Mouse (Mus musculus) A20 (cell line): ENCODE data around the gene Olfml3.

Source experiments
- DNase-seq: peaks from one replicate; pipeline ENCODE4 v3.0.0-alpha.2; 2011; ENCODE audit warnings: low read depth, low spot score

Gene Olfml3

DNA sequence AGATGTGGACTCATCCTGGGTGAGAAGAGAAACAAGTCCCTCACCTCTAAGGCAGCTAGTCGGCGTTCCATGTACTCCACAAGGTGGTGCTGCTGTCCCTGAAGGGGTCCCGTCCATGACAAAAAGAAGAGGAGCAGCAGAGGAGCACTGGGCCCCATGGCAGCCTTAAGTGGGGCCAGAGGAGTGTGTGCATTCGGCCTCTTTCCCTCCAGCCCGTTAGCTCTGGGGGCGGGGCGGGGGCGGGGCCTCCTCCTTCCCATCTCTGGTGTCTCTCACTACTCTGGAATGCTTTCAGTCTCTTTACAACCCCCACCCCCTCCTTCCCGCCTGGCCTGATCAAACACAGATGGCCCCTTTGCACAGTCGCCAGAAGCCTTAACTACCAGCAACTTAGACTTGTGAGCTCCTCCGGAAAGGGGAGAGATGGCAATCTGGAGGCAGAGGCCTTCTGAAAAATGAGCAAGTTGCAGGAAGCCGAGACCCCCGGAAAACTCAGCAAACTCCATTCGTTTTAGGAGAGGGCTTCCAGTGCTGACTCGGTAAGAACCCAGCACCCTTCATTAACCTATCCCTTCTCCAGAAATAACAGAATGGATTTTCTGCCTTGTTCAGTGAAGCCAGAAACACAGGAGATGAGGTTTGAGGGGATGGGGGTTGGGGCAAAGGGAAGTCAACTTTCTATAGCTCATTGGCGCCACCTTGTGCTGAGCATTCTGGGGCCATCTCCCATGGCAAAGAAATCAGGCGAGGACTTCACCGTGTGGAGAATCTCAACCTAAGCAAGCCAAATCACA lies at the start of gene Olfml3:
Olfml3 (minus strand) TSS at position 224 of the 794 bp plus-strand sequence.
- DNase-seq, result peak; percentile 79

DNA sequence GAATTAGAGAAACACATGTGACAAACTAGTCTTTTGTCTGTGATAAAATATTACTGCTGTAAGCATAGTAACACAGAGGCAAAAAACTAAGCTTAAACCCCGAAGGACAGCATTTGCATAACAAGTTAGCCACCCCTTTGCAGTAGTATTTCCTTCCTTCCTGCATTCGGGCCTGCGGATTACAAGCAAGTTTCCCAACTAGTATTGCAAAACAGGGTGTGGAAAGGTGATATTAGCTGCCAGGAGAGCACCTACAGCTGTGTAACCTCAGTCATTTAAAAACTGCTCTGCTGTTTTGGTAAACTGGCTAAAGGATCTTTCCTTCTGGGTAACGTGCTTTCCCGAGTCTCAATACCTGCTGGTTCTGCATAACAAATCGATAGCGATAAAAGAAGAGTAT lies 49.4 kb upstream of the Olfml3 start:
- DNase-seq, result no peak

DNA sequence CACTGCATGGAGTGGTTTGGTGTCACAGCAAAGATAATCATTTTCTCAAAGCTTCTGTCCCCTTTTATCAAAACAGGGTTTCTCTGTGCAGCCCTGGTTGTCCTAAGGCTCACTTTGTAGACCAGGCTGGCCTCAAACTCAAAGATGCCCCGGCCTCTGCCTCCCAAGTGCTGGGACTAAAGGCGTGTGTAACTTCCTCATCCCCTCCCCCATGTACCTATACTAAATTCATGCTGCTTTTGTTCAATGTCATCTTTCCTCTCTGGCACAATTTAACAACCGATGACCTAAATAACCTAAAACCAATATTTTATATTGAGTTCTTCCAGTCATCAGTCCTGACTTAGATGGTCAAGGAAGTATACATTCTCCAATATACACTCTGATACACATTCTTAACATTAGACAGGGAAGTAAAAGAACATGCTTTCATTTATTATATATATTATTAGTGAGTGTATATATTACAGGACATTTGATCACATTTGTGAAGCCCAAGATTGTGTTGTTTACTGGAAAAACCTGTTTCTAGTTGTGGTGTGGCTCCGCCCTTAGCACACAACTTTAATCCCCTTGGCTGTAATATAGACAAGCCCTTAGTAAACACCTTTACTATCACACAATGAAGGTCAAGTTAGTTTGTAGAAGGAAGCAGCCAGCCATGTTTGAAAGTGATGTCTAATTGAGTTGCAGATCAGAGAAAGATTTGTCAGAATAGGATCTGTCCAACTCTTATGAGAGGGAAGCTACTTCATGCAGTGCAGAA lies 45.2 kb upstream of the Olfml3 start:
- no peak for DNase-seq

DNA sequence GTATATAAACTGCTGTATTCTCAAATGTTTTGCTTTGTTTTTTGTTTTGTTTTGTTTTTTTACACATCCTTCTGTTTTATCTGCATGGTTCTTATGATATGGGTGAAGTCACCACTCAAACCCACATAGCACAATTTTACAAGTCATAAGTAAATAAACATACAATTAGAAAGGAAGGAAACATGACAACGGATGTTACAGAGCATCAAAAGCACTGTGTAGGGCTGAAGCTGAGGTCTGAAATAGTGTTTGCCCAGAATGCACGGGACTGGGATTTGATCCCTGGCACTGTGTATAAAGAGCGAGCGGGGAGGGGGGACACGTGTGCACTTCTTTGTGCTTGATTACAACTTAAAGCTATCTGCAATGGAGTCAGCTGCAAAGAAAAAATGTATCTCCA lies 43.0 kb upstream of the Olfml3 start:
- no peak for DNase-seq

DNA sequence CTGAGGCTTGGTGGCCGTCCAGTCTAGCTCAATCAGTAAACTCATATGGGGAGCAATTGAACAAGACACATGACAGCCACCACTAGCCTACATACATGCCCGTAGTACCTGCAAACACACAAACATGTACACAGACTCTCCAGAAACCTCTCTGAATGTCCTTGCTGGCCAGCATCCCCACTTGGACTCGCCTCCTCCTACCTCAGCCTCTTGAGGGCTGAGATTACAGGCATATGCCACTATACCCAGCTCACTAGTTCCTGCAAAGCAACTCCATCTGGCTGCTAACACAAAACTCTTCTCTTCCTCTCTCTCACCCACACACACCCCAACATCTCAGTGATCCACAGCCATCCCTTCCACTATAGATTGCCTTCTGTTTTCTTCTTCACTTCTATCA lies 42.5 kb upstream of the Olfml3 start:
- no peak for DNase-seq

DNA sequence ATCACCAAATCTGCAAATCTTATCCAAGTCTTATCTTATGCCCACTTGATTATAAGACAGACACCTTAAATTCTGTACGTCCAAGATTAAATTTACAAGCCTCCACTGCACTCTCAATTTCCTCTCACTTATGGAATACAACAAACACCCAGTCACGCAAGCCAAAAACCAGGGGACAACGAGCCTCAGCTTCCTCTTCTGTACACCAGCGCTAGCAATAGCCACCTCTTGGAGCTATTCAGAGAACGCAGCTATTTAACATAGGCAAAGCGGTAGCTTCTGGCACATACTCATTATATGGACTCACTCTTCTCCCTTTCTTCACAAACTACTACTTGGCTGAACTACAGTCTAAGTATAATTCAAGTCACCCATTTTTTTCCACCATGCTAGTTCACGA lies 41.4 kb upstream of the Olfml3 start:
- DNase-seq, result no peak

DNA sequence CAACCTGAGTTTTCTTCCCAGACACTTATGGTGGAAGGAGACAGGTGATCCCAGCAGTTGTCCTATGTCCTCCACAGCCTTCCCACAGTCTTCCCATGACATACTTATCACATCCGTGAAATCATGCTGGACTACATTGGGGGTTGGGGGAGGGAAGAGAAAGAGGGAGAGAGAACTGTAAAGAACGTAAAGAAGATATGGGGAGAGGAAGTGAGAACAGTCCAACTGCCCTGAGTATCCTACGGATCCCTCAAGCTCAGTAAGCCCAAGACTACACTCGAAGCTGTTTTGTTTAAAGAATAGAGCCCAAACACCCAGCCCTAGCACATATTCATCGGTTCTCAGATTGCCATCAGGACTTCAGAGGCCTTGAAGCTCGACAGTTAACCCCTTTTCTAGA lies 40.9 kb upstream of the Olfml3 start:
- no peak for DNase-seq

DNA sequence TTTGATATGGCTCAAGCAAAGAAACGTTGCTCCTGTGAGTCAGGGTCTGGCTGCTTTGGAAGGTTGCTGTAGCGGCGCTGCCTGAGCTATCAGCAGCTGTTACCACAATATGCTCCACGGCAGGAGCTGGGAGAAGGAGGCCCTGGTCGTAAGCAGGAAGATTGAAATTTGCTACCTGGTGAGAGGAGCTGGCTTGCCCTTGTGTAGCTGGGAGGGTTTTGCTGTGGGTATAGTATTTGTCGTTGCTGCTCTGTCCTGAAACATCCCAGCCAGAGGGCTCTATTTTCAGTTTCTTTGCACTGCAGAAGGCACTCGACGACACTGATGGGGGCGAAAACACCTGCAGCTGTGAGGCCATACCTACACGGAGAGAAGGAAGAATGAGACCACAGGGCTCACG lies 40.1 kb upstream of the Olfml3 start:
- no peak for DNase-seq

DNA sequence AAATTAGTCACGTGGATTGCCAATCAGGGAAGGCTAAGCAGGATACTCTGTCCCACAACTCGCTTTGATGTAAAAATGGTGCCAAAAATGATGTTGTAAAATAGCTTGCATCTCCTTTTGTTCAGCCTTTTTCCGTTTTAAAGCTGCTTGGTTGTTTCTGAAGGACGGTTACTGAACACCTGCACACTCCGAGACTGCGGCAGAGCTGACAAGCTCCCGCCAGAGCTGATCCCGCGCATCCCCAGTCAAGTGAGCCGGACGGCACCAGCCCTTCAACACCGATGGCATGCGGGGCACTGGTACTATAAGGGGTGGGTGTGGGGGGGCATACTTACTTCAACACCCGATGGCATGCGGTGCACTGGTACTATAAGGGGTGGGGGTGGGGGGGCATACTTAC lies 36.2 kb upstream of the Olfml3 start:
- DNase-seq, result peak; percentile 67

DNA sequence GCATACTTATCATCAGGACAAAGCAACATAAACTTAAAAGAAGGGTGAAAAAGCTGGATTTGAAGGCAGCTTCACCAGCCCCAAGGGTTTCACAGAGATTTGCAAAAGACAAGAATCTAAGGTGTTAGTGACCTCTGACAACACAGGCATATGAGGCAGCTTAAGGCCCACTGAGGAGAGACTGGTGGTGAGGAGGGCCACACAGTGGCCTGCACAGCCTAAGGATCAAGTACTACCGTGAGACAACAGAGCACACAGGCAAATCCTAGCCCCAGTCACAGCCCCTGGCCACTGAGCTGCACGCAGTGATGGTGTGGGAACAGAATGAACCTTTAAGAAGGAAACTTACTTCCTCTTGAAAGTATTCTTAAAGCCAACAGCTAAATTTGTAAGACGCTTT lies 35.7 kb upstream of the Olfml3 start:
- DNase-seq, result peak; percentile 57

DNA sequence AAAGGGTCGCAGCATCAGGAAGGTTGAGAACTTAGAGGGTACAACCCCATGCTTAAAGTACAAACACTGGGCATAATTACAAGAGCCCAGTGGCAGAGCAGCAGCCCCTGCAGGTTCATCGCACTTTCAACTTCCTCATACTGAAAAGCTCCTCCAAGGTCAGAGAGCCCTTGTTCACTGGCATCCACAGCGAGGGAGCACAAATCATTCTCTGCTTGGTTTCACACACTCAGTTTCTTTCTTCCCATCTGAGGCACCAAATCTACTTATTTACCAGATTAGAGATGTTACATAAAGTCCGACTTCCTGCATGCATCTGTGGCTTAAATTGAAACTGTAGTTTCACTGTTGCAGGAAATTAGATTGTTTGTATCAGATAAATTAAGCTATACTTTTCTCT lies 35.0 kb upstream of the Olfml3 start:
- DNase-seq, result peak; percentile 81

DNA sequence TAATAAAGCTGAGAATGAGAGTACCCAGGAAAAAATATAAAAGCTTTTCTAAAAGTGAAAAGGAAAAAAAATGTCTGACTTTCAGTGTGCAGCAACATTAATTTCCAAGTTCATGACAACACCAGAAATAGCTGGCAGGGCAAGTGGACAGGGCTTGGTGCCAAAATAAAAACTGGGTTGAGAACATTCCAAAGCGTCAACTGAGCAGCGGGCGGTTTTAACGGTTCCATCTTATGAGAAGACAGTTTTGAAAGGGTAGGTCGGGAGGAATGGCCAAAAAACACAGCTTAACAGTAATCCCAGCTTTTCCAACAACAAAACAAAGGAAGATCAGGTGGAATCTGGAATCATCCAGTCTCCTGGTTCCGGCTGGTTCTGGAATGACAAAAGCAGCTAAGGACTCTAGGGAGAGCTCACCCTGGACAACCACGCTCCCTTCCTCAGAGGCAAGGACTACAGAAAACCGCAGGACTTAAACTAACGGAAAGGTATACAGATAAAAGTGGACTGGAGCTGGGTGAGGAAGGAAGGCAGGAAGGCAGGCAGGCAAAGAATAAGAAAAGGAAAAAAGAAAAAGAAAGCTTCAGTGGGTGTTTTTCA lies 33.8 kb upstream of the Olfml3 start:
- DNase-seq, result no peak

DNA sequence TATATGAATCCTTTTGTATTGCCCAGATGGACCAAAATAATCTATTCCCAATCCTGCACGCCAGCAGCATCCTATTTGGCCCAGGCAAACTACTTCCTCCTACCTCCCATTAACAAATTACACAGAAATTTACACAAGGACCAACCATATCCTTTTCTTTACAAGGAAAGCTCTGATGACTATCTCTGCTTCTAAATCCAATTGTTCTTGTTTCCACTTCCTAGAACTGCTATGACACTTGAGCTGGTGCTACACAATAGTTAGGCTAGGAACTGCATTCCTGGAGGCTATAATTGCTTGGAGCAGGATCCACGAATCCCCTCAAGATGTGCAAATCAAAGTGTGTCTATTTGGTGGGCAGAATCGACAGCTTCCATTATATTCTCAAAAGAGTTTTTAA lies 29.0 kb upstream of the Olfml3 start:
- DNase-seq, result no peak

DNA sequence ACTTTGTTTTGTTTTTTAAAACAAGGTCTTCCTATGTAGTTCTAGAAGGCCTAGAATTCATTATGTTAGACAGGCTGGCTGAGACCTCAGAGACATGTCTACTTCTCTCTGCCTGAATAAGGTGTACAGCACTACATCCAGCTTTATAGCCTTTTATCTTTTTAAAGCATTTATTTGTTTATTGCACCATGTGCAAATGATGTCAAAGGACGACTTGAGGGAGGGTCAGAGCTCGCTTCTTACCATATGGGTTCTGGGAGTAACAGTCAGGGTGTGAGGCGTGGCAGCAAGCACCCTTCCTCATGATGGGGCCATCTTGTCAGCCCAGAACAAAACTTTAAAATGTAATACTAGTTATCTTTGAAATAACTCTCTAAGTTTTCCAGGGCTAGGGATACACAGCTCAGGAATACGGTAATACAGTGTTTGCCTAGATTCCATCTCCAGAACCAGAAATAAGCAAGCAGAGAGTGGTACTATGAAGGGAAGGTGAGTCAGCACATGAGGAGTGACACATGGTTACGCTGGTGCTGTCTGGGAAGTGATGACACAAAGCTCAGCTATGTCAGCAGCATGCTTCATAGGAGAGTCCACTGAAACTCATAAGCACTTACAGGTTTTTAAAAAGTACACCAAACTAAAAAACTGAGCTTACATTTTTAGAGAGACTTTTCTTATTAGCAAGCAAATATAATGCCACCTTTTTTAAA lies 21.6 kb upstream of the Olfml3 start:
- DNase-seq, result no peak

DNA sequence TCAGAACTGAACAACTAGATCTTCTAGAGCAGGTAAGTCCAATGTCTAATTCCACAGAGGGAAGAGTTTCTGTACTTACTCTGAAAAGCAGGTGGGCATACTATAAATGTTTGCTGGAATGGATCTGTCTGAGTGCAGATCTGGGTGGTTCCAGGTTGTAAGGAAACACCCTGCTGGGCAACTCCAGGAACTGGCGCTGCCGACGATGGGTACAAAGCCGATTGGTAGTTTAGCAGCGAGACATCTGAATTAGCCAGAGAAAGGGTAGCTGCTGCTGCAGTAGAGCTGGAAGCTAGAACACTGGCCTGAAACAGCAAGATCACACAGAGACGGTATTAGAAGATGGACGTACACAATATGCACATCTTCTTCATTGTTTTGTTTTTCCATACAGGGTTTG lies 20.7 kb upstream of the Olfml3 start:
- DNase-seq, result no peak

DNA sequence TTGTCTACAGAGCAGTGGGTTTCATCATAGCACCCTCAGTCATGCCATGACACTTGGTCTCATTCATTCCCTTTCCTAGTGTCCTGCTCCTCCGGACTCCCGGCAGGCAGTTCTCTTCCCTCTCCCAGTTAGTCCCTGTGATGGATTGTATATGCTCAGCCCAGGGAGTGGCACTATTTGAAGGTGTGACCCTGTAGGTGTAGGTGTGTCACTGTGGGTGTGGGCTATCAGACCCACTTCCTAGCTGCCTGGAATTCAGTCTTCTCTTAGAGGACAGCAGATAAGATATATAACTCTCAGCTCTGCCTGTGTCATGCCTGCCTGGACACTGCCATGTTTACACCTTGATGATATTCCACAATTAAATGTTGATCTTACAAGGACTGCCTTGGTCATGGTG lies 19.1 kb upstream of the Olfml3 start:
- DNase-seq, result no peak

DNA sequence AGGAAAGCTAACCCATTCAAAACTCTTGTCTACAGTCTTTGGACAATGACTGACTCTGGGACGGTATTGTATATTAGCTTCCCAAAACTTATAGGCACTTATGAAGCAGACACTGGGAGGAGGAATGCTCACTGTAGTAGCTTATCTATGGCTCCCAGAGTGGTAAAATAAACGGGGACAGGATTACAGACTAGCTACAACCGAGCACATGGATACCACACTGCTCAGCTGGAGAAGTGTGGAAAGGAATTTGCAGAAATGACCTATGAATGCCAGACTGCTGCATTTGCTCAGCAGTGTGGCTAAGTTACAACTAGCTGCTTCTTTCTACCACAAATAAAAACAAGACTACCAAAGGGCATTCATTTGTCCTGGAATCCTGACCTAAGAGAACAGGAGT lies 17.6 kb upstream of the Olfml3 start:
- no peak for DNase-seq

DNA sequence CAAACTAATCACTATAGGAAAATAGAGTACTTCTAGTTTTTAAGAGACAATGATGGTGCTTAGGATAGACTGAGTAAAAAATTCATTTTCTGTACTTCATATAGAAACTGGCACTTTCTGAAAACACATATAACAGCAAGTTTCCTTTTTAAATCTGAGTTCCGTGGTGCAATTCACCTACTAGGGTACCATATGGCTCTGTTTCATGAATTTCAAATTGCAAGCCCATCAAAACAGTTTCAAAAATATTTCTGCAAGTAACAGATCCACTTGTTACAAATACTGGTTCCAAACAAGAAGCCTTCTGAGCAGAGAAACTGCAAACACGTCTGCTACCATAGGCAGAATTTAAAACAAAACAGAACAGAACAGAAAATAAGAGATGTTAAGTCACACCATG lies 13.8 kb upstream of the Olfml3 start:
- DNase-seq, result no peak

DNA sequence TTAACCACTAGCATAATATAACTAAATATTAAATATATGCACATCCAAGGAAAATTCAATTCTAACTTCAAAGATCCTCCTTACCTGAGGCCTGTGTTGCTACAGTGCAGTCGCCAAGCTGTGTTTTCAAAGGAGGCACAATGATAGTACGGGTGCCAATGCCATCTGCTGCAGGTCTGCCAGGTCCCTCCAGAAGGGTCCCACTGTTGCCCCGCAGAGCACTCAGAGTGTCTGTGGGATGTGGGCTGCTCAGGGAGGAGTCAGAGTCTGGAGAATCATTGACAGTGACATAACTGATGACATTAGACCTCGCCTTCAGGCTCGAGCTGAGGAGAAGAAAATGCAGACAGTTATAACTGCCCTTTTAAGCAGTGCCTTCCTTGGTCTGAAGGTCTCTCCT lies 8.9 kb upstream of the Olfml3 start:
- DNase-seq, result no peak

DNA sequence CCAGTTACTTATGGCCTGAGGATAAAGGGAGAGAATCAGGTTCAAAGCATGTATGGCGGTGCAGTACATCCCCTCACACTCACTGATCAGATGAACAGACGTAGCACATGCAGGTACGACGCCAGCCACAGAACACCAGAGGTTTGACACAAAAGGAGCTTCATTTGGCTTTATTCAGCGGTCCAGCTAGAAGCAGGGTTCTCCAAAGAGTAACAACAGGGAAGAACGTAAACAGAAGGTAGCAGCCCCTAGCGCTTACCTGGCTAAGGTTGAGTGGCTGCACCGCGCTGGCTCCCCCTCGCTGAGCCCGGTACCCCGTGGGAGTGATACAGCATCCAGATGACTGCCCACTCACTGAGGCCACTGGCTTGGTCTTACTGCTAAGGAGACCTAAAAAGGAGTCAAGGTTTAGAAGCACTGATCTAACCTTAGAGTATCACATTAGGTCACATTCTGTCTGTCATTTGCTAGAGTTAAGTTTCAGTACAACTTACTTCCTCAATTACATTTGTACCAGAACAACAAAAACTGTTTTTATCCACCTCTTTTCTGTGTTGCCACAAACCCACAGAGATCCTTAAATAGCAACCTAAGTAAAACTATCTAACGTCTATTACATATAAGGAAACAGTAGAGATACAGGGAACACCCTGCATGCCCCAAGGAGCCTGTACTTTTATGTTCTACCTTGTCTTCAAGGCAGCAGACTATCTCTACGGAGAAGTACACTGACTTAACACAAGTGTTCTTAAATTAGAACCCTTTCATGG lies 7.4 kb upstream of the Olfml3 start:
- DNase-seq, result peak; percentile 78

DNA sequence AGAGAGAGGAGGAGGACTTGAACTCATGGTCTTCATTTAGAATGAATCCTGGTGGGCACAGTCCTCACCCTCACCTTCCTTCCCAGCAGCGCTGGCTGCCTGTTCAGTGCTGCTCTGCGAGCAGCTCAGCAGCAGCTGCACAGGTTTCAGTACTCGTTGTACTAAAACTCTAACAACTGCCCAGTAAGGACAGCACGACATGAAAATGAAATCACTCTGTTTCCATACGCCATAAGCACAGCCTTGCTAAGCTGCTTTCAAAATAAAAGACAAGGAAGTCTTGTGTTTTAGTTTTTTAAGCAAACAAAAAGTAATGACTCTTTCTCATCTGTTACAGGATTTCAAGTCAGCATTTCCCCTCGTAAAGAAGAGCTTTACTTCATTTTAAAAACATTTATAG lies 5.4 kb upstream of the Olfml3 start:
- no peak for DNase-seq
